Mouse (Mus musculus): Measurements from ENCODE around the gene Slf2.
A peak's percentile ranks its signal among the peaks of the same experiment; 100 is the strongest.

Slf2 gene

DNA sequence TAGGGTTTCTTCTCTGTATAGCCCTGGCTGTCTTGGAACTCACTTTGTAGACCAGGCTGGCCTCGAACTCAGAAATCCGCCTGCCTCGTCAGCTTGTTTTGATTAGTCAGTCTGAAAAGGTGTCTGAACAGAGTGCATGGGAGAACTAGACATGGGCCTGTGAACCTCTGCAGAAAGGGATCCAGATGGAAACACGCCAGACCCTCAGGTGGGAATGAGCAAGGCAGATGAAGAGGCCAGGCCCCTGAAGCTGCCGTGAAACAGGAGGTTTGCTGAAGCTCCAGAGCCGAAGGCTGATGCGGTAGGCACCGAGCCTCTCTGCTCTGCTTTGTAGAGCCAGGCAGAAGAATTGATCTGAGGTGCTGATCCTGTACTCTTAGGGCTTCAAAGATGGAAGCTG is 81.3 kb downstream of the Slf2 start:
- DNase-seq (ENCODE audit: low read depth, low spot score) = no peak

DNA sequence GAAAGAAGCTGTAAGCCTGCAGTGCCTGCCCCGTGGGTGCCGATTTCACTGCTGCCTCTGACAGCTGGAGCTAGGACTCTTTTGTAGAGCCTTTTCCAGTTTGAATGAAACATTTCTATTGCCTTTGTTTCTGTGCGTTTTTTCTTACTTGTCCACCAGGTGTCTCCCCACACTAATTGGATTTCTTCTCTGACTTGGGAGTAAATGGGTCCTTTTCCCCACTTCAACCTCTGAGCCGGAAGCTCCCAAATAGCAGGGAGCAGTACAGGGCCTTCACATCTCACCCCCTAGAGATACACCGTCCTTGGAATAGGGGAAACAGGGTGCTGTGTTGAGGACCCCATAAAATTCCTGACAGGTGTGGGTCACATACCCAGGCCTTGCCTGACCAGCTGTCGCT is 81.7 kb downstream of the Slf2 start:
- no peak for DNase-seq (ENCODE audit: low read depth, low spot score)

DNA sequence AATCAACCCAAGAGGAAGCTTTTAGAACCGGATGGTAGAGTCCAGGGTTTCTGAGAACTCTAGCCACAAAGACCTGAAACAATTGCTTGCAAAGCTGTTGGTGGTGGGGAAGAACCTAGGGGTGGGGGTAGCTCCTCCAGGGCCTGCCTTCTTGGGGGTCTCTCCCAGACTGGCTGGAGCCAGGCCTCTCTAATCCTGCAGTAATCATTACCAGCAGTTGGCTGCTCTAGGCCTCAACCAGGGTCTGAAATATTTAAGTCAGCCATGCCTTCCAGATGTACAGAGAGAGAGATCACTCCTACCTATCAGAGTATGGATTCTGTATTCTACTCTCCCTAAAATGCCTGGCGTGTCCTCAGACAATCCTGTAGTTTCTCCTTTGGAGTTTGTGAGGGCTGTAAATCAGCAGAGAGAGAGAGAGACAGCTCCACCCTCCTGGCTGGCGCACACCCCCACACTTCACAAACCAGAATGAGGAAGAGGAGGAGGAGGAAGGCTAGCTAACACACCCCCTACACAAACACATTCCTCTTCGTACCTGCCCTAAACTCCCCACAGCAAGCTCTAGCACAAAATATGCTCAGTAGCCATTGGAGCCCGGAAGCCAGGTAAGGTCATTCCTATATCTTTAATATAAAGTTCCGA is 82.8 kb downstream of the Slf2 start:
- no peak for DNase-seq (ENCODE audit: low read depth, low spot score)

DNA sequence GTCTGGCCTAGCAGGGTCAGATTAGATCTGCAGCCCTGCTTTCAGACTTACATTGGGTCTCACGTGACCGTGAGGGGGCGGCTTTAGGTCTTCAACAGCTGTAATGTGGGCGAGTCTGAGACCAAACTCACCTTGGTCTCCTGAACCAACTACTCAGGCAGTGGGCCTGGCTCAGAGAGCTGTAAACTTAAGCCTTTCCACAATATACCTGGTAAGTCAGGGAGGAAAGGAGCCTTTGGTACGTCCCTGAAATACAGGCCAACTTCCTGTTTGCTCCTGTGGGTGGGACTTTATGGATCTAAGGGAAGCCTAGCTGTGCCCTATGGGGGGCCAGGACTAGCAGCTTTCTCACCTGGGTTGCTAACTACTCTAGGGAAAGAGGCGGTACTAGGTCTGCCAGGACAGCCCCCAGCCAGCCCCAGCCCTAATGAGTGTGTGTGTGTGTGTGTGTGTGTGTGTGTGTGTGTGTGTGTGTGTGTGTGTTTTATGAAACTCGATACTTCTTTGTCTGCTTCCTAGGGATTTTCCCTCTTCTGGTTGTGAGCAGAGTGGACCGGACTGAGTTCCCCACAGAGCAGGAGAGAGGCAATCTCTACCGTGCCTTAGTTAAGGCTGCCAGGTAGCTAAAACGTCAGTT is 83.5 kb downstream of the Slf2 start, which contains the start of gene Lzts2:
TSS of gene Lzts2 (plus strand) at position 80 of the 637 bp plus-strand sequence.
- DNase-seq (ENCODE audit: low read depth, low spot score) = peak; percentile 52

DNA sequence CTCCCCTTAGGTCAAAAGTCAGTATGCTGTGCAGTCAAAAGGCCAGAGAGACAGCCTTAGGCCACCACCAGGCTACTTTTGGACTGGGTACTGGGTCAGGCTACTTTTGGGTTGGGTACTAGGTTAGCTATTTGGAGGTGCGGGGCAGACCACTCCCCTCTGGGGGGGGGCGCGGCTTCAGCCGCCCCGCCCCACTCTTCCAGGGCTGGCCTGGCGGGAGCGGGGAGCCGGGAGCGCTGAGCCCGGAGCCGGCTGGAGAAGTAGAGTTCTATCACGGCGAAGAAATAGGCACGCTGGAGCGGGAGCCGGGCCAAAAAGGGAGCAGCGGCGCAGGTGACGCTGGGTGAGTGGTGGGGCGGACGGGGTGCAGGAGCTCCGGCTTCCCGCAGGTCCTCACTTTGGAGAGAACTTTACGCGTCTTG is 84.0 kb downstream of the Slf2 start:
- DNase-seq (ENCODE audit: low read depth, low spot score) = no peak

DNA sequence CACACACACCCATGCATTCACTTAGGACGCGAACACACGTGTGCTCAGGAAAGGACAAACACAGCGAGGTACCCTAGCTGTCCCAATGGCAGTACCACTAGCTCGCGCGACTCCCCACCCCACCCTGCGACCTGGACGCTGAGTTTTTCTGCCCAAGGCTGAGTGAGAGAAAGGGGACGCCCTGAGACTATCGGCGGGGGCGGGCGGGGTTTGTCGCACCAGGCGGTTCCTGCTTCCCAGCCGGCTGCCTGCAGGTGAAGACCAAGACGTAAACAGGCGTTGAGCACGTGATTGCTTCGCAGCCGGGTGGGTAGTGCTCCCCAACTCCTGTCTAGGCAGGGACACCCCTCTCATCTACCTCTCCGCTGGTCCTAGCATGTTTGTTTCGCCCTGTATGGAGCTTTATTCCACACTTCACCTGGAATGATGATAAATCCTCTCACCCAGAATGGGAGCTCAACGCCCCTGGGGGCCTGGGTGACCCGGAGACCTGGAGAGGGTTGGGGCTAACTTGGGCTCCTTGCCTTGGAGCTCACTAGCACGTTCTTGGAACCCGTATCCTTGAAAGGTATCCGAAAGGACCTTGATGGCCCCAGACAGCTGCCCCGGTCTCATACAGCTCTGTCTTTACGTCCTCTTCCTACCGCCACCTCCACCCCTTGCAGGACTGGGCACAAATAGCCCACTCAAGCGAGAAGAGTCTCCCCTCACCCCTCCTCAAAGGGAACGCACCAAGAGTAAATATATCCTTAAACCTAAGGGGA is 84.7 kb downstream of the Slf2 start:
- DNase-seq (ENCODE audit: low read depth, low spot score) = peak; percentile 80

DNA sequence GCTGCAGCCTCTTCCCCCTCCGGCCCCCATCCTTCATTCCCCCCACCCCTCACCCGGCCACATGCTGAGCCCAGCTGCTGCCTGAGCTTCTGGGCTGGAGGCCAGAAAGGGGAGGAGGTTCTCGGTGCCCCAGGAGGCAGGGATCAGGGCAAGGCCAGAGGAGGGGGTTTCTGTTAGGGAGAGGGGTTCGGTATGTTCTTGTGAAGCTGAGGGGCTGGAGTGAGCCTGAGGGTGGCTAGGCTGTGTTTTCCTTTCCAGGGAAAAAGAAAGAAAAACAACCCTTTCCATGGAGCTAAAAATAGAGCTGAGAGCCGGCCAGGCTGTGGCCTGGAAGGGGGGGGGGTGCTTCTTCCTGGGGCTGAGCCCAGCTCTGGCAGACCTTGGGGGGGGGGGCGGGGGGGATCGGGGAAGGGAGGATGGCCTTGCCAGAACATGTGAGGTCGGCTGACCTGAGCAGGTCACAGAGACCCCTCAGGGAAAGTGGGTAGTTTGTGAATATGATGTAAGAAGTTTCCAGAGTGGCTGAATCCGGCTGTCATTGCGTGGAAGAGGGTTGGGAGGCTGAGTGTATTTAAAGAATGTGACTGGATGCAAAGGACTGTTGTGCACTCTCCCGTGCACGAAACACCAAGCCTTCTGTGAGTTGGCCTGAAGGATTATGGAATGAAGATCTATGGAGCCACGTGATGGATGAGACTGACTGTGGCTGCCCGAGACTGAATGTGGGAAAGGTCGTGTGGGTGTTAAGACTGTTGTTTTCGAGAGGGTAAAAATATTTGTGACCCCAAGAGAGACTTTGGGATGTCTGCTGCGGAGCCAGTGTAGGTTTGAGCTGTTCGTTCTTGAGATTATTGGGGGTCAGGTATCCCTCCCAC is 85.6 kb downstream of the Slf2 start:
- peak; percentile 24 for DNase-seq (ENCODE audit: low read depth, low spot score)

DNA sequence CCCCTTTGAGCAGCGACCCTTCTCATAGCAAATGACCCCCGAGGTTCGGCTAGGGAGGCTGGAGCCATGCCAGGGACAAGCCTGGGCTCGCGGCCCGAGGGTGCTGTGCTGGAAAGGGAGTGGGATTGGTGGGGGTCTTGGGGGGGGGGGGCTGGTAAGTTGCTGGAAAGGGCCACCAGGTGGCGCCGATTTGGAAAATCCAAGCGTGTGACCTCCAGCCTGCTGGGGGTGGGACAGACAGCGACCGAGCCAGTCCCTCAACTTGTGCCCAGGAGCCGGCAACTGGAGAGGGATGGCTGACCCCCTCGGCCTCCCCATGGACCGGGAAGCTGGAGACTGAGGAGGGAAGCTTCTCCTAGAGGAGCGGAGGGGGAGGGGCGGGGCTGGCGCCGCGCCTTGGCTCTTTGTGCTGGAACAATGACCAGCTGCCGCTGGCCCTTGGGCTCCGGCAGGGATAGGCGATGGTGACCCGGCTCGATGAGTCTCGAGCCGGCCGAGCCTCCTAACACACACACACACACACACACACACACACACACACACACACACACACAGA is 86.3 kb downstream of the Slf2 start:
- peak; percentile 35 for DNase-seq (ENCODE audit: low read depth, low spot score)

DNA sequence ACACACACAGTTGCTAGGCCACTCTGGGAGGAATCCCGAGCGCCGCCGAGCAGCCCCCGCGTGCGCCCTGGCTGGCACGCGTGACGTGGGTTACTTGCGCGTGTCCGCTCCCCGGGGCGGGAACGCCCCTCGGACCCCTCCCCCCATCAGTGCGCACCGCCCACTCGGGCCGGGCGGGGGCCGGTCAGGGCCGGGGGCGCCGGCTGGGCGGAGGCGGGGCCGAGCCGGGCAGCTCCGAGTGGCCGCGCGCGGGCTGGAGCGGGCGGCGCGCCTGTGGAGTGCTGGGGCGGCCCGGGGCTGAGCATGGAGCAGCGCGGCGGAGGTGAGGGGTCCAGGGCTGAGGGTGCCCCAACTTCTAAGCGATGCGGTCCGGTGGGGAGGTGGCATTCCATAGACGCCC is 87.0 kb downstream of the Slf2 start:
- peak; percentile 61 for DNase-seq (ENCODE audit: low read depth, low spot score)

DNA sequence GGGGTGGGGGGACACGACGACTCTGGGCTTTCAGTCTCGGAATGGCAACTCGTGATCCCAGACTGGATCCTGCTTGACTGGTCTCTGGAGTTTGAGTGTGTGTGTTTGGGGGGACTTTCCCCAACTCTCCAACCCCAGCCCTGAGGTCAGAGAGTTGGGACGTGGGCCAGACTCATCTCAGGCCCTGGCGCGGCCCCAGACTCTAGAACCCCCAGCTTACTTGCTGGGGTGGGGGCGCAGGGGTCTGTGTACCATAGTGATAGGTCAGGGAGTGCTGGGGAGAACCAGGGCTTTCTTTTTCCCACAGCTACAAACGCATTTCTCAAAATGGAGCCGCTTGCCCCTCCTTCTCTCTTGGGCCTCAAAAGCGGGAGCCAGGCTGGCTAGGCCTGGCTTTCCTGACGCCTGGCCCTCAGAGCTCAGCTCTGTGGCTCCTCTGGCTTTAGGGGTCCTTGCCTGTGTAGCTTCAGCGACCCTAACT is 87.4 kb downstream of the Slf2 start:
- DNase-seq (ENCODE audit: low read depth, low spot score) = no peak

DNA sequence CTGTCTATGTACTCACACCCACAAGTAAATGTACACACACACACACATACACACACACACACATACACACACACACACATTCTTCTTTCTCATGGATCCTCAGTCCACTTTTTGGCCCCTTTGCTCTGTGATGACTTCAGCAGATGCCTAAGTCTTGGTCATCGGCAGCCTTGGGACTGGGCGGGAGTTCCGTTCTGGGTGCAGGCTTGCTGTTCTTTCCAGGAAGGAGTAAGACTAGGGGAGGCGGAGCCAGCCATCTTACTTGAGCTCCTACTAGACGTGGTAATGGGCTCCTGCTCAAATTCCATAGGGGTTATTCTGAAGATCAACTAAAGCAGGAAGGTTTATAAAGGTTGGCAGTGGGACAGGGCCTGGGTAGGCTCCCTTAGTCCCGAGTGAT is 89.4 kb downstream of the Slf2 start:
- DNase-seq (ENCODE audit: low read depth, low spot score) = no peak

DNA sequence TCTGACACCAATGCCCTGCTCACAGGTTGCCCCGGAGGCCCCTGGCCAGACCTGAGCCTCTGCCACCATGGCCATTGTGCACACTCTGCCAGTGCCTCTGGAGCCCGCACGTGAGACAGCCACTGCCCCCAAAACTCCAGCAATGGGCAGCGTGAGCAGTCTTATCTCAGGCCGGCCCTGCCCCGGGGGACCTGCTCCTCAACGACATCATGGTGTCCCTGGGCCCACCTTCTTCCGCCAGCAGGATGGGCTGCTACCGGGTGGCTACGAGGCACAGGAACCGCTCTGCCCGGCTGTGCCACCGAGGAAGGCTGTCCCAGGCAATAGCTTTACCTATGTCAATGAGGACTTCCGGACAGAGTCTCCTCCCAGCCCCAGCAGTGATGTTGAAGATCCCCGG is 90.4 kb downstream of the Slf2 start:
- no peak for DNase-seq (ENCODE audit: low read depth, low spot score)

DNA sequence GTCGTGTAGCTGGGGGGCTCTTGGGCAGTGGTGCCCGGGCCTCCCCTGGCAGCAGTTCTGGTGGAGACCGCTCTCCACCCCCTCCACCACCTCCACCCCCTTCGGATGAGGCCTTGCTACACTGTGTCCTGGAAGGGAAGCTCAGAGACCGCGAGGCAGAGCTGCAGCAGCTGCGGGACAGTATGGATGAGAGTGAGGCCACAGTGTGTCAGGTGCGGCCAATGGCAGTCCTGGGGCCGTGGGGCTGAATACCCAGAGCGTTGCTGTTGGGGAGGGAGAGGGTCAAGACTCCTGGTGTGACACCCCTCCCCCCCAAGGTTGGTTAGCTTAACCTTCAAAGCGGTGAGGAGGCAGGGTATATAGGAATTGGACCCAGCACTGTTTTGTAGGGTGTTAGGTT is 93.0 kb downstream of the Slf2 start:
- no peak for DNase-seq (ENCODE audit: low read depth, low spot score)

DNA sequence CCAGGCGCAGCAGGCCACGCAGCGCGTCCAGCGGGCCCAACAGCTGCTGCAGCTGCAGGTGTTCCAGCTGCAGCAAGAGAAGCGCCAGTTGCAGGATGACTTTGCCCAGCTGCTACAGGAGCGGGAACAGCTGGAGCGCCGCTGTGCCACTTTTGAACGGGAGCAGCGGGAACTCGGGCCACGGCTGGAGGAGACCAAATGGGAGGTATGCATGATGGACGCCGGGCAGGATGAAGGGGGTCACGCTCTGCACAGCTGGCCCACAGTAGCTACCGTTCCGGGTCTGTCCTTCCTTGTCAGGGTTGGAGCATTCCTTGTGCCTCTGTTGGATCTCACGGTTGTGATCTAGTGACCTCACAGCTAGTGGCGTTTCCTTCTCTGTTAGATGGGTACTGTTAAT is 93.8 kb downstream of the Slf2 start:
- no peak for DNase-seq (ENCODE audit: low read depth, low spot score)

DNA sequence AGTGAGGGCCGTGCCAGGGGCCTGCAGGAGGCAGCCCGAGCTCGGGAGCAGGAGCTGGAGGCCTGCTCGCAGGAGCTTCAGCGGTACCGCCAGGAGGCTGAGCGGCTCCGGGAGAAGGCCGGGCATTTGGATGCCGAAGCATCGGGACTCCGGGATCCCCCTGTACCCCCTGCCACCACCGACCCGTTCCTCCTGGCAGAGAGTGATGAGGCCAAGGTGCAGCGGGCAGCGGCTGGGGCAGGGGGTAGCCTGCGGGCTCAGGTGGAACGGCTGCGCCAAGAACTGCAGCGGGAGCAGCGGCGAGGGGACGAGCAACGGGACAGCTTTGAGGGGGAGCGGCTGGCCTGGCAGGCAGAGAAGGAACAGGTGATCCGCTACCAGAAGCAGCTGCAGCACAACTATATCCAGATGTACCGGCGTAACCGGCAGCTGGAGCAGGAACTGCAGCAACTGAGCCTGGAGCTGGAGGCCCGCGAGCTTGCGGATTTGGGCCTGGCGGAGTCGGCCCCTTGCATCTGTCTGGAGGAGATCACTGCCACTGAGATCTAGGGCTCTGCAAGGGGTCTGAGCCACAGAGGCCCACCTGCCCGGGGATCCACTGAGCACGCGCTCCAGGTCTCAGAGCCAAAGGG is 95.1 kb downstream of the Slf2 start:
- no peak for DNase-seq (ENCODE audit: low read depth, low spot score)

DNA sequence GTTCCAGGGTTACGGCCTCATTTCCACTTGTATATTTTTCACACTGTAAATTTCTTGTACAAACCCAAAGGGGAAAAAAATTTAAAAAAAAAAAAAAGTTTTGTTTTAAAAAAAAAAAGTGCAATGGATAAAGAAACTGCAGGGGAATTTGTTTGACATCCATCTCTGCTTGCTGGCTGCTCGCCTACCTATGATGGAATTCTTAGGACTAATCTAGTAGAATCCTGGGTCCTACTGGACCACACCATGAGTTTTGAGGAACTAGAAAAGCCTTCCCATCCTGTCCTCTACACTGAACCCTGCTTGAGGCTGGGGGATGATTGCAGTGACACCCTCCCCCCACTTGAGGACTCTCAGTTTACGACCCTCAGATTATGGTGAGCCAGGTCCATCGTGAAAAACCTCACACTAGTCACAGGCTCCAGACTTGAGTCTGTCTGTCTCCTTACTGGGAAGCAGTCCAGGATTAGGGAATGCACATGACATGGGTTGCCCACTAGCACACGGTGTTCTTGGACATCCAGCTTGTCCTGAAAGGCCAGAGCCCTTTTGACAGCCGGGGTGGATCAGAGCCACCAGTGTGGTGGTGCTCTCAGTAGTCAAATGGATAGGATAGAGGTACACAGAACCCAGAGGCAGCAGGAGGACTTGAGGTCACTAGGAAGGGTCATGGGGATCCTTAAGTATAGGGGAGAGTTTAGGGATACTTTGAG is 96.2 kb downstream of the Slf2 start:
- no peak for DNase-seq (ENCODE audit: low read depth, low spot score)

DNA sequence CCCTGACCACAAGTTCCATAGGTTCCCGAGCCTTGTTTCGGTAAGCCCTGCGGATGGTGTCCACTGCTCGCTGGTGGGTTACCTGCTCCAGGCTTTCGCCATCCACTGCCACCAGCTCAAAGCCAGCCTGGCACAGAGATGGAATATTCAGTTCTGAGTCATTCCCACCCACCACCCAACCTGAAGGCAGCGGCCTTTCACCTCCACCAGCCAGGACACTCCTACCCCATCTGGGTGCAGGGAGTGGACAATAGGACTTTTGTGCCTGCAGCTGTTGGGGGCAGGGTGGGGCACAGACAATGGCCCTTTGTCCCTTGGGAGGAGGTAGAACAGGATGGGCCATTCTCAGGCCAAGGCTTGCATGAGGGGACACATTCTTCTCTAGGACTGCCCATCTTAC is 96.9 kb downstream of the Slf2 start:
- DNase-seq (ENCODE audit: low read depth, low spot score) = no peak

DNA sequence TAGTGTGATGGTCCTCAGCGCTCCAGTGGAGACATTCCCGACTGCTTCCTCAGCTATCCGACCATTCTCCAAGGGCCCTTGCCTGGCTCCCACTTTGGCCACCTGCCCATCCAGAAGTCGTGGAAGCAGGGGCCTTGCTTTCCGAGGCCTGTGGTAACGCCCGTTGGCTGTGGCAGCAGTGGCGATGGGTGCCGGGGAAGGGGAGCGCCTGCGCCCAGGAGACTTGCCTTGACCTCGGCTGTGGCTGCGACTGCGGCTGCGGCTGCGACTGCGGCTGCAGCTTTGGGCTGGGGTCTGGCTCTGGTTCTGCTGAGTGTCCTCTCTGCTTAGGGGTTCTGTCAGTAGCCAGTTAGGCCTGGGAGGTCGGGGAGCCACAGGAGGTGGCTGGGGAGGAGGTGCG is 97.8 kb downstream of the Slf2 start:
- DNase-seq (ENCODE audit: low read depth, low spot score) = no peak

DNA sequence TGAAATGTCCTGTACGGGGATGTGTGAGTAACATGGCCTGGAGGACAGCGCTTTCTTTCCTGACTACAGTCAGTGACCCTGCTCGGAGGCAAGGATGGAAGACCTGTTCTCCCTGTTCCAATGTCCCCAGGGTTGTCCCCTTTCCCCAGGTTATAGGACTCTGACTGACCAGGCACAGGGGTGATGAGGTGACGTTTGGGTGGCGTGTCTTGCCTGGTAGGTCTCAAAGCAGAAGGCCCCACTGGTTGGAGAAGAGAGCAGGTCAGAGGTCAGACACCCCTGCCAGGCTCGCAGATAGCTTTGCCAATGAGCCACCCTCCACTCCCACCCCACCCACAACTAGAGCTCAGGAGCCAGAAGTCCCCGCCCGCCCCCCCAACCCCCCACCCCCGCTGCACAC is 98.6 kb downstream of the Slf2 start:
- DNase-seq (ENCODE audit: low read depth, low spot score) = no peak

DNA sequence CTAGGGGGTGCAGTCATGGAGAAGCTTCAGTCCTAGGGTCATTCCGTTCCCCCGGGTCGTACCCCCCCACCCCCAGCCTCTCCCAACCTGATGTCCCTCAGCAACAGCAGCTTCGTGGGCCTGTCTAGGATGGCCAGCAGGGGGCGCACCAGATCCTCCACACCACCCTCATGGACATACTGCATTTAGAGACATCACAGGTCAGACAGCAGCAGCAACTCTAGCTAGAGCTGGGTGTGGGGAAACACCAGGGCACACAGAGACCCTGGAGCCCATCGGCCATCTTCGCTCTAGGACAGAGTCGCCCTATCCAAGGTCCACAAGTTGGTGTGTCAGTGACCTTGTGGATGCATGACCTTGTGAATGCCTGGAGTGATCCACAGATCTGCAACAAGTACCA is 99.2 kb downstream of the Slf2 start:
- peak; percentile 70 for DNase-seq (ENCODE audit: low read depth, low spot score)
